Mouse (Mus musculus) megakaryocyte, embryonic 14.5 days (primary cell): ENCODE measurements around the gene Arid5a. TPM values are rescaled to one million over a fixed set of nuclear protein-coding genes. Genes with fewer than 3 reads are reported as not detected.

Experiments
- H3K27me3 ChIP-seq: replicated peaks from 2 replicates; pipeline ENCODE3; 2012; ENCODE audit warnings: inconsistent platforms
- H3K36me3 ChIP-seq: replicated peaks from 2 replicates; pipeline ENCODE3; 2012; ENCODE audit warnings: low read length, inconsistent platforms, mixed read lengths
- H3K4me1 ChIP-seq: 2 replicates; pipeline ENCODE4 v1.6.1; 2012; ENCODE audit warnings: inconsistent platforms
- H3K4me3 ChIP-seq: replicated peaks from 2 replicates; pipeline ENCODE3; 2012; ENCODE audit warnings: moderate library complexity, mild to moderate bottlenecking, inconsistent platforms
- H3K9me3 ChIP-seq: 2 replicates; pipeline ENCODE4 v1.6.1; 2012; ENCODE audit warnings: inconsistent platforms
- FLI1 ChIP-seq: IDR thresholded peaks from 2 replicates; pipeline ENCODE4 v1.6.1; 2012; ENCODE audit warnings: low read length, inconsistent platforms, mixed read lengths
- GATA1 ChIP-seq: IDR thresholded peaks from 3 replicates; pipeline ENCODE4 v1.6.1; 2012; ENCODE audit warnings: mixed read lengths, low read length, inconsistent platforms, borderline replicate concordance
- polyA plus RNA-seq: library from polyadenylated mRNA; stranded (reverse); fragments of >175 nt; gene quantifications from 2 replicates; pipeline ENCODE4 v1.2.3, GENCODE M21; 2012; ENCODE audit warnings: low replicate concordance; ENCODE audit not compliant: insufficient read depth

Arid5a gene
- polyA plus RNA-seq, 1 experiment, result 17.4 TPM

DNA sequence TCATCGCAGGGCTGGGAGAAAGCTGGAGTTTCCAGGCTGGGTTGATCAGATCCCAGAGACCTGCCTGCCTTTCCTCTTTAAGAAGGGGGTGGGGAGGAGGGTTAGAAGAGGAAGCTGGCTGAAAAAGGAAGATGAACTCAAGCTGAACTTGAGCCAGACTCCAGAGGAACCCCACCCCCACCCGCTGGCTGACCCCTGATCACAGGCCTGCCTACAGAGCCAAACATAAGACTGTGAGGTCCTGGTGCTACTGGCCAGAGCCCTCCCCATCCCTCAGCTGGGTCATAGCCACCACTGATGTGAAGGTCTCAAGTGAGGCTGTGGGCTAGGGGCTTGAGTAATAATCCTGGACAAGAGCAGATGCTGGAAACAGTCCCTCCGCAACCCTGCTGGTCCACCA is 36.9 kb upstream of the Arid5a start:
- no peak for TF ChIP-seq GATA1
- H3K9me3 ChIP-seq, result no peaks in the 10 kb centered on the region
- peaks cover 92% of the 10 kb centered on the region for H3K4me1 ChIP-seq
- H3K36me3 ChIP-seq, result peaks cover 53% of the 10 kb centered on the region
- H3K27me3 ChIP-seq, result peaks cover 10% of the 10 kb centered on the region
- H3K4me3 ChIP-seq, result peak overlapping the region; percentile 92

DNA sequence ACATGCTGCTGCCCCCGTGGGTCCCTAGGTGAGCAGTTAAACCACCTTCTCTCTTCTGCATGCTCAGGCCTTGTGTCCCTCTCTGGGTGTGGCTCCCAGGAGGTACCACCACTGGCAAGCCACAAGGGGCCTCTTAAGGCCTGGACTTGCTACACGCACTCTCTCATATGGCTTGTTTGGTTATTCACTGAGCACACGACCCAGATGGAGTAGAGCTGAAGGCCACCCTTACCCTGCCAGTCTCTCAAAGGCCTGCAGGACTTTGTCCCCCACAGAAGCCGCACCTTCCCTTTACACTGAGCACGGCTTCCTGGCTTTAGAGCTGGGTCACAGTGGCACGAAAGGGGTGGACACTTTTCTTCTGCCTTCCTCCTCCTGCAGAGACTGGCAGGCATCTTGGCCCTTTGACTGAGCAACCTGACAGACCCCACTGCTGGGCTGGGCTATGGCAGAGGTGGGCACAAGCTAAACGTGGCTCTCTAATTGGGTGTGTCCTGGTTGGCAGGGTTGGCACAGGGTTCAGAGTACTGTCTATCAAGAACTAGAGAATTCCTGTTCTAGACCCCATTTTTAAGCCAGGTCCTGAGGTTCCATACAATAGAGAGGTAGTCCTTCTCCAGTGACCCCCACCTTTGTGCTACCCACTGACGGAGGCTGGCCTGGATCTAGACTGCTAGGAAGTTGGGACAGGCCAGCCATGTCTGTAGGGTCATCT is 35.9 kb upstream of the Arid5a start:
- Histone ChIP-seq H3K4me1 (peaks cover 92% of the 10 kb centered on the region), H3K9me3 (no peaks in the 10 kb centered on the region), H3K36me3 (peaks cover 43% of the 10 kb centered on the region), H3K4me3 (peak overlapping the region; percentile 92), H3K27me3 (peaks cover 8% of the 10 kb centered on the region)
- TF ChIP-seq FLI1 (no peak), GATA1 (no peak)

DNA sequence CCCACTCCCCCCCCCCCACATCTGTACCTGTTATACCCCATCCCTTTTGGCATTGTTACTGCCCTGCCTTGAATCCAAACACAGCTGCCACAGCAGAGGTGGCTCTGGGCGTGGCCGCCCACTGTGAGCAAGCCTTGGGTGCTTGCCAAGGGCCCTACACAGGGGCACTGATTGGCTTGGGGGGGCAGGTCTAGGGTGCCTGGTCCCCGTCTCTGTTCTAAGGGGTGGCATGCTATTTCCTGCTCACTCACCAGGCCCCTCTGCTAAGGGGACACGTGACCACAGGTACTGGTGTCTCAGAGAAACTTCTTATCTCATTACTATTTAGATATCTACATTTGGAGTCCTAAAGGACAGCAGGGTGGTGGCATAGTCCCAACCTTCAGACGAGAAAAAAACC is 35.0 kb upstream of the Arid5a start:
- peak overlapping the region; percentile 92 for H3K4me3 ChIP-seq
- peaks cover 94% of the 10 kb centered on the region for H3K4me1 ChIP-seq
- H3K36me3 ChIP-seq, result peaks cover 35% of the 10 kb centered on the region

DNA sequence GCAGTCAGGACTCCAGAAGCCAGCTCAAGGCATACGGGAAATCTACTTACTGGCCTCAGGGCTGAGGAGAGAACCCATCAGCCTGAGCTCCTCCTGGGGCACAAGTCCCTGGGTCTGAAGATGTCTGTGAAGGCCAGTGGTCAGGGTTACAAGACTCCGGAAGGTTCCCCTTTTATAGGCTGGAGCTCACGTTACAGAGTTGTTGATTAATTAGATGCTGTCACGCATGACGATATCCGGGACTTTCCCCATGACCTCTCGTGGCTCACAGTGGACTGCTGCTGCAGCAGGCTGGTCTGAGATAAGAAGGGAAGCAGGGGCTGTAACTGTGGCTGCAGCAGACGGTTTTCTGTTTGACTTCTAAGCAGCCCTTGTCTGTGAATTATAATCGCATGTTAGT is 34.2 kb upstream of the Arid5a start:
- H3K36me3 ChIP-seq, result peaks cover 28% of the 10 kb centered on the region
- no peaks in the 10 kb centered on the region for H3K9me3 ChIP-seq
- peaks cover 91% of the 10 kb centered on the region for H3K4me1 ChIP-seq
- peak; percentile 85; the same call in 1 of the 3 replicates for TF ChIP-seq GATA1
- TF ChIP-seq FLI1, result 0 out of 2 replicates have a peak, but pooled peaks have one; percentile 31
- H3K4me3 ChIP-seq, result peak overlapping the region; percentile 92
- peaks cover 8% of the 10 kb centered on the region for H3K27me3 ChIP-seq

More for the DNA sequence above, 35.0 kb upstream of the Arid5a start:
- no peak for TF ChIP-seq GATA1
- TF ChIP-seq FLI1, result no peak
- Histone ChIP-seq H3K9me3 (no peaks in the 10 kb centered on the region), H3K27me3 (peaks cover 8% of the 10 kb centered on the region)

DNA sequence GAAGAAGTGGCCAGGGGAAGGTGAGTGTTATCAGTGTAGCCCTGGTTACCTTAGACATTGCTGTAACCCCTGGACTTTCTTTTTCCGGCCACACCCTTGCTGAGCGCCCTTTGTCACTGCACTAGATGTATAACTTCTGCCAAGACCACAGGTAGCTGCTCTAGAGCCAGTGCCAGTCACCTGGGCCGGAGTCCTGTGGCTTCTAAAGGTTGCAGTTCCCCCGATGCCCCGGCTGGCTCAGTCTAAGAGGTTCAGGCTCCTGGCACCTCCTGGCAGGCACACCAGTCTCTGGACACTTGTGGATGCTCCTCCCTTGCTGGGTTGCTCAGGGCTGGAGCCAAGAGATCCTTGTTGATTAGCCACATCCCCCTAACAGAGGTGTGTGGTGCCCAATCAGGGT is 33.1 kb upstream of the Arid5a start, which contains the start of gene Neurl3:
Neurl3 (minus strand) TSS at position 225 of the 400 bp plus-strand sequence.
- peak within 1 kb of the TSS; percentile 92 for H3K4me3 ChIP-seq
- peaks cover 6% of the 10 kb centered on the region for H3K27me3 ChIP-seq
- H3K36me3 ChIP-seq, result peaks cover 16% of the 10 kb centered on the region
- TF ChIP-seq FLI1, result no peak
- TF ChIP-seq GATA1, result no peak
- H3K9me3 ChIP-seq, result no peaks in the 10 kb centered on the region
- peaks cover 86% of the 10 kb centered on the region for H3K4me1 ChIP-seq

DNA sequence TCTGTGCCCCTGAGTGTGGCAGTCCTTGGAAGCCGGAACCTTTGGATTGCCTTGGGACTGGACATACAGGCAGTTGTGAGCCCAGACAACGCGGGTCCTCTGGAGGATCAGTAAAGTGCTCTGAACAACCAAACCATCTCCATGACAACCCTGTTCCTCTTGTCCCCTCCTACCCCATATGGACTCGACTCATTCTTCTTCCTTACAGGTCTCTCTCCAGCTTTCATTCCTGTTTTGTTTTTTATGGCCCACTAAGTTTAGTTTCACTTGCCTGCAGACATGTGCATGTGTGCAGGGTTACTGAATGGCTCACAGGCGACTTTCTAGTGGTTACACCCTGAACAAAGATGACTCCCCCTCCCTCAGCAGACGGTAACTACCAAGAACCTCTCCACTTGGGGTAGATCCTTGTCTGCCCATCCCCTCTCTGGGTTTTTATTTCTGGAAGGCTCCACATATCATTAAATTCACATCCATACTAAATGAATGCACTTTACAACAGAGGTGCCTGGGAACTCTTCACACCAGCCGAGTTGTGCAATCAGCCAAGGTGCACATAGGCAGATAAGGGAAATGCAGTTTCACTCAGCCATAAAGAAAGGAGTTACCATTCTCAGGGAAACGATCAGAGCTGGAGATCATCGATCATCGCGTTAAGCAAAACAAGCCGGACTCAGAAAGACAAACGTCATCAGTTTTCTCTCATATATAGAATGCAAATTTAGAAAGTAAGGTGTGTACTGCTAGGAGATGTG is 31.7 kb upstream of the Arid5a start:
- Histone ChIP-seq H3K4me1 (peaks cover 73% of the 10 kb centered on the region), H3K4me3 (no peak overlapping the region)
- no peak for TF ChIP-seq GATA1
- no peak for TF ChIP-seq FLI1

DNA sequence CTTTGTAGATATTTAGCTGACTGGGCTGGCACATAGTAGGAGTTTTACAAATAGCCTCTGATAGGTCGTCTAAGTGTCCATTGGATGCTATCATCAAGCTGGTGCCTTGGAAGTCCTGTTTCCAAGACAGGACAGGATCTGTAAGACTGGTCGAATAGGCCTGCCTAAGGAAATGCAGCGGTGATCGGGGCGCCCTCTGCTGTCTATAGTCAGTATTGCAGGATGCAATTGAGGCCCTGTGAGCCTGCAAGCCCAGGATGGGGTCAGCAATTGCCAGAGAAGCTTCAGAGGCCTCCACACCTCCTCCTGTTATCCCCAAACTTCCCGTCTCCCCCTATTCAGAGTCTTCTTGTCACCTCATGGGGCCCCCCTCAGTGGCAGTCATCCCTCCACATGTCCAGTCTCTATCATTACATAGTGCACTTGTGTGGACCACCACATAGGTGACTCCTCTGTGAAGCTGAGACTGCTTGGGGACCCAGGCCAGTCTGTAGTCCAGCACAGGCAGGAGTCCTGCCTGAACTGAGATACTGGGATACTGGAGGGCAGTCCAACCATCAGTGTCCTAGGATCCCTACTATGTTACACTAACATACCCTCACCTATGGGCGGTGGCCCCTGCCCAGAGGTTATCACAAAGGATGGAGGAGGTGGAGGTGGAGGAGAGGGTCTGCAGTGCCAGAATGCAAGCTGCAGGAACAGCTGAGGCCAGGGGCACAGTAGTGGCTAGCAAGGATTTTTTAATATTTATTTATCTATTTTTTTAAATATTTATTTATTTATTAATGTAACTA is 30.1 kb upstream of the Arid5a start:
- H3K4me3 ChIP-seq, result no peak overlapping the region
- H3K27me3 ChIP-seq, result peaks cover 26% of the 10 kb centered on the region
- no peak for TF ChIP-seq GATA1
- no peak for TF ChIP-seq FLI1
- H3K9me3 ChIP-seq, result no peaks in the 10 kb centered on the region
- H3K4me1 ChIP-seq, result peaks cover 56% of the 10 kb centered on the region
- no peaks in the 10 kb centered on the region for H3K36me3 ChIP-seq

More for the DNA sequence above, 31.7 kb upstream of the Arid5a start:
- Histone ChIP-seq H3K9me3 (no peaks in the 10 kb centered on the region), H3K36me3 (peaks cover 3% of the 10 kb centered on the region), H3K27me3 (peaks cover 11% of the 10 kb centered on the region)

DNA sequence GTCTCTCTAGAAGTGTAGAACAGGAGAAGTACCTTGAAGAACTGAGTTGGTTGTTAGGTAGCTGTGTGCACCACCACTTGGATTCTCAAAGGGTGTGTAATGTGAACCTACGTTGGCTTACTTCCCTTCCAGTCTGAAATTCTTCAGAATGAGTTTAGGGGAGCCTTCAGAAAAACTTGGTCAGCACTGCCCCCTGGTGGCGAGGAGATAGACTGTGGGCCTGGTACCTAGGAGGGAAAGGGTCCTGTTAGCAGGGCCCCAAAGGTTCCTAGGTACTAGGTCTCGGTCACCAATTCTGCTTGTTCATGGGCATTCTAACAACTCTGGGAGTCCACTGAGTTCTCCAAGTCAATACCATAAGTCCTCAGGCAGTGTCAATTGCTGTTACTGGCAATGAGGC is 28.3 kb upstream of the Arid5a start:
- Histone ChIP-seq H3K4me1 (peaks cover 44% of the 10 kb centered on the region), H3K27me3 (peaks cover 31% of the 10 kb centered on the region), H3K4me3 (no peak overlapping the region), H3K9me3 (no peaks in the 10 kb centered on the region), H3K36me3 (no peaks in the 10 kb centered on the region)
- TF ChIP-seq GATA1, result no peak
- no peak for TF ChIP-seq FLI1

DNA sequence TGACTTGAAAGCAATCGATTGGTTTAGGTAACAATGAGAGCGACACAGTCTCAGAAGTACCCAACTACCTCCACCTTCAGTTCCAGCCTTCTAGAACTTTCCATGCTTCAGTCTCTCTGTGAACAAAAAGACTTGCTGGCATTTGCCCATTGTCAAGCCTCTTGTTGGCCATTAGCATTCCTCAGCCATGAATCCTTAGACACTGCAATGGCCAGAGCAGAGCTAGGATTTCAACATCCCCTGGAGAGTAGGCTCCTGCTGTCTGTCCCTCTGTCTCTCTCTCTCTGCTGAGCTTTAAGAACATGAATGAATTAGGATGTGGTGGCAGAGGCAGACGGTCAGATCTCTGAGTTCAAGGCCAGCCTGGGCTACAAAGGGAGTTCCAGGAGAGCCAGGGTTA is 26.6 kb upstream of the Arid5a start:
- Histone ChIP-seq H3K9me3 (peaks cover 7% of the 10 kb centered on the region), H3K36me3 (no peaks in the 10 kb centered on the region), H3K4me3 (no peak overlapping the region), H3K4me1 (peaks cover 27% of the 10 kb centered on the region), H3K27me3 (peaks cover 39% of the 10 kb centered on the region)
- TF ChIP-seq GATA1 (no peak), FLI1 (no peak)
